Mouse (Mus musculus) neutrophil, adult 5-6 weeks (primary cell): ENCODE measurements around the gene Atp10b. TPM values are rescaled to one million over a fixed set of nuclear protein-coding genes. Genes with fewer than 3 reads are reported as not detected.

ENCODE experiments used
- ATAC-seq: fragments of 151-379, 151-347 bp; 2 replicates; pipeline ENCODE4 v1.8.0; 2017; ENCODE audit warnings: mild to moderate bottlenecking, moderate TSS enrichment; ENCODE audit not compliant: insufficient number of reproducible peaks, poor library complexity, low FRiP score, severe bottlenecking; ENCODE audit errors: extremely low read depth
- total RNA-seq: library from RNA; stranded (forward); fragments of 200-1000 nt; gene quantifications from 2 replicates; pipeline ENCODE4 v1.2.3, GENCODE M21; 2017

The Atp10b gene
- total RNA-seq, 1 experiment from 2014 or later: 0.23 TPM

DNA sequence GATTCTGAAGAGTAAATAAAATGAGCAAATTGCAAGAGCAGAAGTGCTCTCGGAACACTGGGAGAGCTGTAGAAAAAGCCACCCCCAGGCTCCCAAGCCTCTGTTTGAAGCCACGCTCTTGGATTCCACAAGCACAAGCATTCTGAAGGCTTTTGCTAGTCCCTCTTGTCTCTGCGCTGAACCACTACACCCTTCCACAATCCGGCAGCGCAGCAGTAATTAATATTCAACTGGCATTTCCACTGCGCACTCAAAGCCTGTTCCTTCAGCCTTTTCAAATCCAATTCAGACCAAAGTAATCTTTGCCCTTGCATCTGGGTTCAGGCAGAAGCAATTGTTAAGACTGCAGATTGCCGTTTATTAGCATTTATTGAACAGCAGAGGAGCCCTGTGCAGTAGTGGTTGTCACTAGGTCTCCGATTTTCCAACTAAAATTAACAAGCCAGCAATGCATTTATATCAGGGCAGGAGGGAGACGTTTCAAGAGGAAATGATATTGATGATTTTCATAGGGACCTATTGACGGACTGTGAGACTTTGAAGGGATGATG, 120.7 kb downstream of the Atp10b start:
- ATAC-seq: no peak

DNA sequence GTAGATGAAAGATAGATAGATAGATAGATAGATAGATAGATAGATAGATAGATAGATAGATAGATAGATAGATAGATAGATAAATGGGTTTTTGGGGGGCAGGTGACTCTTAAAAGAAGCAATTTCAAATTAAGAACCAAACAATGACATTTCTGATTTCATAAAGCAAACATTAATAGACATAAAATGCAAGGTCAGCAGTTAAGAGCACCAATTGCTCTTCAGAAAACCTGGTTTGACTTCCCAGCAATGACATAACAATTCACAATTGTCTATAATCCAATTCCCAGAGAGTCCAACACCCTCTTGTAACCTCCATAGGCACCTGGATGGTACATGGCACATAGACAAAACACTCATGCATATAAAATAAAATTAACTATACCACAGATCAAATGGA, 124.2 kb downstream of the Atp10b start:
- ATAC-seq: no peak

DNA sequence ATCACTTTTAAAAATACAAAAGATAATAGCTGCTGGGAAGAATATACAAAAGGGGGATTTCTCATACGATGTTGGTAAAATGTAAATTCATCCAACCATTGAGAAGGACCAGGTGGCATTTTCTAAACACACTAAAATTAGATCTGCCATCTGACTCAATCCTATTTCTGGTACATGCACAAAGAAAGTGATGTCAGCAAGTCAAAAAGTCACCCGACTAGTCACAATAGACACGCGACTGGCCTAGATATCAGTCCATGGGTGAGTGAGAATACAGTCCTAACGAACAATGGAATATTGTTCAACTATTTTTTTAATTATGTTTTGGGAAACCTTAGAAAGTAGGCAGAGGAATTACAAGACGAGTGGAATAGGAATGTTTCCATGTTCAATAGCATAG, 147.9 kb downstream of the Atp10b start:
- no peak for ATAC-seq

DNA sequence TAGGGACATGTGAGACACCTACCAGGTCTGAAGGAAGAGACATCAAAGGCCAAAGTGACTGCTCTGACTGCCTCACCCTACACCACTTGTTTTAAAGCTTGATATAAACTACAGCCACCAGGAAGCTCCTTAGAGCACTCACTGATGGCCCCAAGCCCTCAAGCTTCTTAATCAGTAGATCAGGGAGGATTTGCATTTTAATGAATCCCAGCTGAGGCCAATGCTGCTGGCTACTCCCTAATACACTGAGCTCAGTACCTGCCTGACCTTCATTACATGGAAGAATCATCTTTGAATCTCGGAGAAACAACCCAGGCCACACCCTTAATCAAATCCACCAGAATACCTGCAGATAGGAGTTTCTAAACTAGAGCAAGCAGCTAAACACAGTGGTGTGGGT, 161.3 kb downstream of the Atp10b start:
- no peak for ATAC-seq

Other genes starting within 250 kb of the Atp10b start
- gene Gm9972, start 114.1 kb upstream of the Atp10b start, total RNA-seq: not detected in 2 replicates